Mouse (Mus musculus): ENCODE results near the gene Ifna13. TPM values are rescaled to one million over a fixed set of nuclear protein-coding genes. Genes with fewer than 3 reads are reported as not detected.

Ifna13 gene
- total and polyA plus RNA-seq, 2 experiments from 2014 or later, result not detected

GRCm38 (mm10) chr4:88603276-88603675, 41.0 kb downstream of the Ifna13 start, which contains the start of gene Ifna12:
TSS of gene Ifna12 (minus strand) at chr4:88603376.
- no peak within 1 kb of the TSS for H3K4me2 ChIP-seq (ENCODE audit: low read depth)
- H3K4me3 ChIP-seq (ENCODE audit: low read depth, low read length), result no peak within 1 kb of the TSS
- H3K36me3 ChIP-seq (ENCODE audit: insufficient read depth), result no peaks in the 10 kb centered on the region
- no peak within 1 kb of the TSS for H3K9ac ChIP-seq
- no peaks in the 10 kb centered on the region for H3K9me3 ChIP-seq (ENCODE audit: low read length)
- ATAC-seq (no peak), DNase-seq (no peak)
- H3K27ac ChIP-seq (ENCODE audit: low read depth, low read length), result no peak within 1 kb of the TSS
- no peaks in the 10 kb centered on the region for H3K27me3 ChIP-seq (ENCODE audit: insufficient read depth, low read length)
- H3K4me1 ChIP-seq (ENCODE audit: insufficient read depth), result no peaks in the 10 kb centered on the region
- TF ChIP-seq CTCF (IDR thresholded peaks at IDR 0.05; ENCODE audit: low read depth), result no peak

Other genes with a start within 250 kb of the Ifna13 start
Only the 30 nearest of the 33 such genes appear.
- gene Ifnb1, start 121.7 kb downstream of the Ifna13 start, total RNA-seq (2014; rRNA removed), result not detected in 2 replicates
- gene Ifnb1, start 121.7 kb downstream of the Ifna13 start, polyA plus RNA-seq (2015; fragmentation: Nextera tagmentation; extraction: Ambion mirVana), result not detected in 2 replicates
- not detected in 2 replicates for gene Ifna15, start 86.2 kb downstream of the Ifna13 start, total RNA-seq (2014; rRNA removed)
- not detected in 2 replicates for gene Ifna15, start 86.2 kb downstream of the Ifna13 start, polyA plus RNA-seq (2015; fragmentation: Nextera tagmentation; extraction: Ambion mirVana)
- gene Ifna14, start 72.7 kb downstream of the Ifna13 start, total RNA-seq (2014; rRNA removed), result not detected in 2 replicates
- gene Ifna14, start 72.7 kb downstream of the Ifna13 start, polyA plus RNA-seq (2015; fragmentation: Nextera tagmentation; extraction: Ambion mirVana), result not detected in 2 replicates
- not detected in 2 replicates for gene Ifna9, start 52.1 kb downstream of the Ifna13 start, total RNA-seq (2014; rRNA removed)
- gene Ifna9, start 52.1 kb downstream of the Ifna13 start, polyA plus RNA-seq (2015; fragmentation: Nextera tagmentation; extraction: Ambion mirVana), result not detected in 2 replicates
- not detected in 2 replicates for gene Ifna12, start 41.1 kb downstream of the Ifna13 start, total RNA-seq (2014; rRNA removed)
- gene Ifna12, start 41.1 kb downstream of the Ifna13 start, polyA plus RNA-seq (2015; fragmentation: Nextera tagmentation; extraction: Ambion mirVana), result not detected in 2 replicates
- gene C87499, start 10.0 kb downstream of the Ifna13 start, total RNA-seq (2014; rRNA removed), result not detected in 2 replicates
- gene C87499, start 10.0 kb downstream of the Ifna13 start, polyA plus RNA-seq (2015; fragmentation: Nextera tagmentation; extraction: Ambion mirVana), result not detected in 2 replicates
- gene Ifna16, start 32.5 kb upstream of the Ifna13 start, total RNA-seq (2014; rRNA removed), result not detected in 2 replicates
- gene Ifna16, start 32.5 kb upstream of the Ifna13 start, polyA plus RNA-seq (2015; fragmentation: Nextera tagmentation; extraction: Ambion mirVana), result not detected in 2 replicates
- gene Ifna2, start 39.5 kb upstream of the Ifna13 start, total RNA-seq (2014; rRNA removed), result not detected in 2 replicates
- not detected in 2 replicates for gene Ifna2, start 39.5 kb upstream of the Ifna13 start, polyA plus RNA-seq (2015; fragmentation: Nextera tagmentation; extraction: Ambion mirVana)
- gene Ifnab, start 46.9 kb upstream of the Ifna13 start, total RNA-seq (2014; rRNA removed), result not detected in 2 replicates
- gene Ifnab, start 46.9 kb upstream of the Ifna13 start, polyA plus RNA-seq (2015; fragmentation: Nextera tagmentation; extraction: Ambion mirVana), result not detected in 2 replicates
- gene Gm26566, start 77.3 kb upstream of the Ifna13 start, total RNA-seq (2014; rRNA removed), result 1.2 and 2.9 TPM in 2 replicates
- gene Gm26566, start 77.3 kb upstream of the Ifna13 start, polyA plus RNA-seq (2015; fragmentation: Nextera tagmentation; extraction: Ambion mirVana), result 0.84 and 1.1 TPM in 2 replicates
- 171 and 176 TPM in 2 replicates for gene Klhl9, start 78.0 kb upstream of the Ifna13 start, total RNA-seq (2014; rRNA removed)
- gene Klhl9, start 78.0 kb upstream of the Ifna13 start, polyA plus RNA-seq (2015; fragmentation: Nextera tagmentation; extraction: Ambion mirVana), result 65.8 and 78.1 TPM in 2 replicates
- not detected in 2 replicates for gene Gm13271, start 110.4 kb upstream of the Ifna13 start, total RNA-seq (2014; rRNA removed)
- not detected in 2 replicates for gene Gm13271, start 110.4 kb upstream of the Ifna13 start, polyA plus RNA-seq (2015; fragmentation: Nextera tagmentation; extraction: Ambion mirVana)
- not detected in 2 replicates for gene Gm13283, start 115.7 kb upstream of the Ifna13 start, total RNA-seq (2014; rRNA removed)
- not detected in 2 replicates for gene Gm13283, start 115.7 kb upstream of the Ifna13 start, polyA plus RNA-seq (2015; fragmentation: Nextera tagmentation; extraction: Ambion mirVana)
- not detected in 2 replicates for gene Gm13290, start 129.4 kb upstream of the Ifna13 start, total RNA-seq (2014; rRNA removed)
- gene Gm13290, start 129.4 kb upstream of the Ifna13 start, polyA plus RNA-seq (2015; fragmentation: Nextera tagmentation; extraction: Ambion mirVana), result not detected in 2 replicates
- gene Gm13289, start 132.5 kb upstream of the Ifna13 start, total RNA-seq (2014; rRNA removed), result not detected in 2 replicates
- not detected in 2 replicates for gene Gm13289, start 132.5 kb upstream of the Ifna13 start, polyA plus RNA-seq (2015; fragmentation: Nextera tagmentation; extraction: Ambion mirVana)
- gene Gm13272, start 135.4 kb upstream of the Ifna13 start, total RNA-seq (2014; rRNA removed), result not detected in 2 replicates
- not detected in 2 replicates for gene Gm13272, start 135.4 kb upstream of the Ifna13 start, polyA plus RNA-seq (2015; fragmentation: Nextera tagmentation; extraction: Ambion mirVana)
- gene Ifnz, start 137.7 kb upstream of the Ifna13 start, total RNA-seq (2014; rRNA removed), result 0.33 TPM in 1 of 2 replicates, not detected in the other
- not detected in 2 replicates for gene Ifnz, start 137.7 kb upstream of the Ifna13 start, polyA plus RNA-seq (2015; fragmentation: Nextera tagmentation; extraction: Ambion mirVana)
- not detected in 2 replicates for gene Gm13276, start 141.2 kb upstream of the Ifna13 start, total RNA-seq (2014; rRNA removed)
- not detected in 2 replicates for gene Gm13276, start 141.2 kb upstream of the Ifna13 start, polyA plus RNA-seq (2015; fragmentation: Nextera tagmentation; extraction: Ambion mirVana)
- not detected in 2 replicates for gene Gm13277, start 144.2 kb upstream of the Ifna13 start, total RNA-seq (2014; rRNA removed)
- not detected in 2 replicates for gene Gm13277, start 144.2 kb upstream of the Ifna13 start, polyA plus RNA-seq (2015; fragmentation: Nextera tagmentation; extraction: Ambion mirVana)
- gene Gm13278, start 147.1 kb upstream of the Ifna13 start, total RNA-seq (2014; rRNA removed), result not detected in 2 replicates
- not detected in 2 replicates for gene Gm13278, start 147.1 kb upstream of the Ifna13 start, polyA plus RNA-seq (2015; fragmentation: Nextera tagmentation; extraction: Ambion mirVana)
- not detected in 2 replicates for gene Gm13275, start 150.0 kb upstream of the Ifna13 start, total RNA-seq (2014; rRNA removed)
- gene Gm13275, start 150.0 kb upstream of the Ifna13 start, polyA plus RNA-seq (2015; fragmentation: Nextera tagmentation; extraction: Ambion mirVana), result not detected in 2 replicates
- not detected in 2 replicates for gene Gm13279, start 152.9 kb upstream of the Ifna13 start, total RNA-seq (2014; rRNA removed)
- not detected in 2 replicates for gene Gm13279, start 152.9 kb upstream of the Ifna13 start, polyA plus RNA-seq (2015; fragmentation: Nextera tagmentation; extraction: Ambion mirVana)
- gene Gm13285, start 155.2 kb upstream of the Ifna13 start, total RNA-seq (2014; rRNA removed), result not detected in 2 replicates
- gene Gm13285, start 155.2 kb upstream of the Ifna13 start, polyA plus RNA-seq (2015; fragmentation: Nextera tagmentation; extraction: Ambion mirVana), result not detected in 2 replicates
- gene Gm13287, start 158.8 kb upstream of the Ifna13 start, total RNA-seq (2014; rRNA removed), result not detected in 2 replicates
- gene Gm13287, start 158.8 kb upstream of the Ifna13 start, polyA plus RNA-seq (2015; fragmentation: Nextera tagmentation; extraction: Ambion mirVana), result not detected in 2 replicates
- gene Gm13288, start 161.1 kb upstream of the Ifna13 start, total RNA-seq (2014; rRNA removed), result not detected in 2 replicates
- not detected in 2 replicates for gene Gm13288, start 161.1 kb upstream of the Ifna13 start, polyA plus RNA-seq (2015; fragmentation: Nextera tagmentation; extraction: Ambion mirVana)
- gene Ifna7, start 171.8 kb upstream of the Ifna13 start, total RNA-seq (2014; rRNA removed), result not detected in 2 replicates
- not detected in 2 replicates for gene Ifna7, start 171.8 kb upstream of the Ifna13 start, polyA plus RNA-seq (2015; fragmentation: Nextera tagmentation; extraction: Ambion mirVana)
- not detected in 2 replicates for gene Ifna11, start 175.5 kb upstream of the Ifna13 start, total RNA-seq (2014; rRNA removed)
- gene Ifna11, start 175.5 kb upstream of the Ifna13 start, polyA plus RNA-seq (2015; fragmentation: Nextera tagmentation; extraction: Ambion mirVana), result not detected in 2 replicates
- gene Ifna6, start 183.0 kb upstream of the Ifna13 start, total RNA-seq (2014; rRNA removed), result not detected in 2 replicates
- not detected in 2 replicates for gene Ifna6, start 183.0 kb upstream of the Ifna13 start, polyA plus RNA-seq (2015; fragmentation: Nextera tagmentation; extraction: Ambion mirVana)
- not detected in 2 replicates for gene Ifna5, start 191.1 kb upstream of the Ifna13 start, total RNA-seq (2014; rRNA removed)
- not detected in 2 replicates for gene Ifna5, start 191.1 kb upstream of the Ifna13 start, polyA plus RNA-seq (2015; fragmentation: Nextera tagmentation; extraction: Ambion mirVana)
- gene Ifna4, start 197.4 kb upstream of the Ifna13 start, total RNA-seq (2014; rRNA removed), result not detected in 2 replicates
- not detected in 2 replicates for gene Ifna4, start 197.4 kb upstream of the Ifna13 start, polyA plus RNA-seq (2015; fragmentation: Nextera tagmentation; extraction: Ambion mirVana)